Mouse (Mus musculus) midbrain, postnatal 0 days (tissue): ENCODE data around the gene Etv6. TPM values are rescaled to one million over a fixed set of nuclear protein-coding genes. Genes with fewer than 3 reads are reported as not detected.
A peak's percentile ranks its signal among the peaks of the same experiment; 100 is the strongest.

Source experiments
- ATAC-seq: fragments of 200-750 bp; cut with Nextera tagmentation; 2 replicates; pipeline ENCODE4 v1.8.0; 2017; ENCODE audit warnings: moderate number of reproducible peaks, mild to moderate bottlenecking, moderate TSS enrichment, moderate library complexity; ENCODE audit not compliant: low FRiP score
- DNase-seq: peaks from one replicate; pipeline ENCODE4 v3.0.0-alpha.2; 2015; ENCODE audit warnings: low spot score
- H3K27ac ChIP-seq: fragments of 300-500 bp; sonication (generic); 2 replicates; pipeline ENCODE4 v1.5.1; 2014; ENCODE audit warnings: low read depth, mild to moderate bottlenecking, low read length, mixed read lengths
- H3K27me3 ChIP-seq: fragments of 300-500 bp; sonication (generic); 2 replicates; pipeline ENCODE4 v1.6.1; 2014; ENCODE audit warnings: low read length, control low read depth, mixed read lengths; ENCODE audit not compliant: insufficient read depth
- H3K36me3 ChIP-seq: fragments of 300-500 bp; sonication (generic); 2 replicates; pipeline ENCODE4 v1.6.1; 2014; ENCODE audit warnings: low read length, control low read depth, mixed read lengths; ENCODE audit not compliant: insufficient read depth
- H3K4me1 ChIP-seq: fragments of 300-500 bp; sonication (generic); 2 replicates; pipeline ENCODE4 v1.6.1; 2014; ENCODE audit warnings: mild to moderate bottlenecking, control low read depth, antibody characterized with exemption, low read length, mixed read lengths; ENCODE audit not compliant: insufficient read depth
- H3K4me2 ChIP-seq: fragments of 300-500 bp; sonication (generic); 2 replicates; pipeline ENCODE4 v1.6.1; 2014; ENCODE audit warnings: low read depth, mild to moderate bottlenecking, low read length, mixed read lengths; ENCODE audit not compliant: poor library complexity, severe bottlenecking
- H3K4me3 ChIP-seq: fragments of 300-500 bp; sonication (generic); 2 replicates; pipeline ENCODE4 v1.5.1; 2014; ENCODE audit warnings: low read depth, mild to moderate bottlenecking, low read length, moderate library complexity
- H3K9ac ChIP-seq: fragments of 300-500 bp; sonication (generic); replicated peaks from 2 replicates; pipeline ENCODE4 v1.6.1; 2014; ENCODE audit warnings: mild to moderate bottlenecking, low read length, moderate library complexity, mixed read lengths; ENCODE audit not compliant: poor library complexity, severe bottlenecking
- H3K9me3 ChIP-seq: fragments of 300-500 bp; sonication (generic); 2 replicates; pipeline ENCODE4 v1.6.1; 2016; ENCODE audit warnings: low read length, control low read depth
- CTCF ChIP-seq: IDR thresholded peaks from 2 replicates; pipeline ENCODE4 v1.5.1; 2016; ENCODE audit warnings: antibody characterized with exemption, mild to moderate bottlenecking
- WGBS: fragments of 180-500 bp; shearing (Covaris S2); extraction: QIAGEN DNeasy Blood & Tissue Kit; methylation state at CpG from one replicate; pipeline ENCODE4 v1.1.7; 2014; 5-methylcytosine and 5-hydroxymethylcytosine counted together
- polyA plus RNA-seq: library from polyadenylated mRNA; unstranded; fragments of >200 nt; fragmentation: Nextera tagmentation; extraction: Ambion mirVana; gene quantifications from 2 replicates; pipeline ENCODE4 v1.2.1, GENCODE M21; 2015
- total RNA-seq: library from RNA; depleted of rRNA; stranded (reverse); fragments of >200 nt; gene quantifications from 2 replicates; pipeline ENCODE4 v1.2.3, GENCODE M21; 2014

The Etv6 gene
- total and polyA plus RNA-seq, 2 experiments from 2014 or later: 2.9 to 7.2 TPM

GRCm38 (mm10) chr6:134189174-134189573 is 153.7 kb downstream of the Etv6 start:
- H3K9me3 ChIP-seq: no peaks in the 10 kb centered on the region
- no peak overlapping the region for H3K9ac ChIP-seq
- H3K27me3 ChIP-seq: no peaks in the 10 kb centered on the region
- WGBS: 39% methylated on average over 5 of the region's 5 CpGs
- no peak for DNase-seq
- no peak for TF ChIP-seq CTCF
- no peak overlapping the region for H3K4me2 ChIP-seq
- no peak overlapping the region for H3K4me3 ChIP-seq
- ATAC-seq: peak; percentile 24; the same call in 1 of the 2 replicates
- no peaks in the 10 kb centered on the region for H3K36me3 ChIP-seq
- no peaks in the 10 kb centered on the region for H3K4me1 ChIP-seq
- H3K27ac ChIP-seq: no peak overlapping the region

GRCm38 (mm10) chr6:134189575-134190132 is 154.2 kb downstream of the Etv6 start:
- no peaks in the 10 kb centered on the region for H3K27me3 ChIP-seq
- no peak overlapping the region for H3K4me3 ChIP-seq
- peak; percentile 50 for ATAC-seq
- H3K27ac ChIP-seq: no peak overlapping the region
- H3K36me3 ChIP-seq: no peaks in the 10 kb centered on the region
- H3K4me1 ChIP-seq: no peaks in the 10 kb centered on the region
- WGBS: 31% methylated on average over 7 of the region's 7 CpGs
- no peaks in the 10 kb centered on the region for H3K9me3 ChIP-seq
- H3K4me2 ChIP-seq: no peak overlapping the region
- H3K9ac ChIP-seq: no peak overlapping the region
- no peak for TF ChIP-seq CTCF
- peak; percentile 53 for DNase-seq

- Histone ChIP-seq H3K36me3 (no peaks in the 10 kb centered on the region), H3K27me3 (no peaks in the 10 kb centered on the region), H3K4me1 (no peaks in the 10 kb centered on the region), H3K9me3 (no peaks in the 10 kb centered on the region), H3K4me3 (no peak overlapping the region), H3K4me2 (no peak overlapping the region), H3K9ac (no peak overlapping the region), H3K27ac (no peak overlapping the region)
- DNase-seq: no peak
- WGBS: 50% methylated on average over 7 of the region's 7 CpGs
- no peak for ATAC-seq
- no peak for TF ChIP-seq CTCF
Measured at GRCm38 (mm10) chr6:134190597-134191278, 155.2 kb downstream of the Etv6 start.

GRCm38 (mm10) chr6:134192710-134193109 is 157.2 kb downstream of the Etv6 start:
- ATAC-seq (no peak), DNase-seq (no peak)
- H3K27me3 ChIP-seq: no peaks in the 10 kb centered on the region
- H3K27ac ChIP-seq: no peak overlapping the region
- no peaks in the 10 kb centered on the region for H3K9me3 ChIP-seq
- no peak overlapping the region for H3K4me2 ChIP-seq
- no peak overlapping the region for H3K9ac ChIP-seq
- H3K4me3 ChIP-seq: no peak overlapping the region
- no peaks in the 10 kb centered on the region for H3K4me1 ChIP-seq
- no peaks in the 10 kb centered on the region for H3K36me3 ChIP-seq
- TF ChIP-seq CTCF: no peak

GRCm38 (mm10) chr6:134199895-134200294 is 164.4 kb downstream of the Etv6 start:
- no peak overlapping the region for H3K27ac ChIP-seq
- H3K4me2 ChIP-seq: no peak overlapping the region
- no peak overlapping the region for H3K9ac ChIP-seq
- H3K27me3 ChIP-seq: no peaks in the 10 kb centered on the region
- H3K36me3 ChIP-seq: no peaks in the 10 kb centered on the region
- H3K4me3 ChIP-seq: no peak overlapping the region
- H3K4me1 ChIP-seq: no peaks in the 10 kb centered on the region
- no peak for TF ChIP-seq CTCF
- DNase-seq (no peak), ATAC-seq (no peak)
- WGBS: 97% methylated on average over 1 of the region's 1 CpGs
- no peaks in the 10 kb centered on the region for H3K9me3 ChIP-seq

- no peak overlapping the region for H3K27ac ChIP-seq
- DNase-seq (peak; percentile 22), ATAC-seq (0 out of 2 replicates have a peak, but pooled peaks have one; percentile 41)
- no peaks in the 10 kb centered on the region for H3K9me3 ChIP-seq
- no peak overlapping the region for H3K9ac ChIP-seq
- no peaks in the 10 kb centered on the region for H3K27me3 ChIP-seq
- no peaks in the 10 kb centered on the region for H3K4me1 ChIP-seq
- no peak overlapping the region for H3K4me2 ChIP-seq
- H3K36me3 ChIP-seq: no peaks in the 10 kb centered on the region
- WGBS: 76% methylated on average over 10 of the region's 10 CpGs
- TF ChIP-seq CTCF: no peak
- no peak overlapping the region for H3K4me3 ChIP-seq
Measured at GRCm38 (mm10) chr6:134200577-134200976, 165.1 kb downstream of the Etv6 start.
